Mouse (Mus musculus): ENCODE results near the gene Mex3a. TPM values are rescaled to one million over a fixed set of nuclear protein-coding genes. Genes with fewer than 3 reads are reported as not detected.

Gene Mex3a
- total RNA-seq (2015; ENCODE audit: low replicate concordance): 0.19 and 1.5 TPM in 2 replicates
- total RNA-seq (2017; ENCODE audit: low replicate concordance): 0.34 TPM in 1 of 2 replicates, not detected in the other

GRCm38 (mm10) chr3:88532299-88532674 is at the start of gene Mex3a:
Gene Mex3a (plus strand): TSS chr3:88532395.
- ATAC-seq (replicated peaks; ENCODE audit: low FRiP score, poor library complexity, severe bottlenecking): no peak

GRCm38 (mm10) chr3:88483141-88483540 is 49.1 kb upstream of the Mex3a start:
- ATAC-seq (replicated peaks; ENCODE audit: low FRiP score, poor library complexity, severe bottlenecking): 0 out of 2 replicates have a peak, but pooled peaks have one; percentile 6

GRCm38 (mm10) chr3:88483621-88484020 is 48.6 kb upstream of the Mex3a start:
- peak; percentile 82 for ATAC-seq (replicated peaks; ENCODE audit: low FRiP score, poor library complexity, severe bottlenecking)

GRCm38 (mm10) chr3:88484597-88485316 is 47.4 kb upstream of the Mex3a start:
- ATAC-seq (replicated peaks; ENCODE audit: low FRiP score, poor library complexity, severe bottlenecking): no peak

- no peak for ATAC-seq (replicated peaks; ENCODE audit: low FRiP score, poor library complexity, severe bottlenecking)
Measured at GRCm38 (mm10) chr3:88486043-88486442, 46.2 kb upstream of the Mex3a start.

GRCm38 (mm10) chr3:88486887-88487286 is 45.3 kb upstream of the Mex3a start:
- no peak for ATAC-seq (replicated peaks; ENCODE audit: low FRiP score, poor library complexity, severe bottlenecking)

GRCm38 (mm10) chr3:88487396-88487795 is 44.8 kb upstream of the Mex3a start:
- ATAC-seq (replicated peaks; ENCODE audit: low FRiP score, poor library complexity, severe bottlenecking): no peak

GRCm38 (mm10) chr3:88493706-88494582 is 38.3 kb upstream of the Mex3a start:
- ATAC-seq (replicated peaks; ENCODE audit: low FRiP score, poor library complexity, severe bottlenecking): no peak

GRCm38 (mm10) chr3:88494836-88495628 is 37.2 kb upstream of the Mex3a start:
- ATAC-seq (replicated peaks; ENCODE audit: low FRiP score, poor library complexity, severe bottlenecking): peak; percentile 62

GRCm38 (mm10) chr3:88495741-88496415 is 36.3 kb upstream of the Mex3a start:
- no peak for ATAC-seq (replicated peaks; ENCODE audit: low FRiP score, poor library complexity, severe bottlenecking)

GRCm38 (mm10) chr3:88499580-88499979 is 32.6 kb upstream of the Mex3a start:
- no peak for ATAC-seq (replicated peaks; ENCODE audit: low FRiP score, poor library complexity, severe bottlenecking)

- no peak for ATAC-seq (replicated peaks; ENCODE audit: low FRiP score, poor library complexity, severe bottlenecking)
Measured at GRCm38 (mm10) chr3:88500087-88500486, 32.1 kb upstream of the Mex3a start.

- ATAC-seq (replicated peaks; ENCODE audit: low FRiP score, poor library complexity, severe bottlenecking): no peak
Measured at GRCm38 (mm10) chr3:88500655-88501365, 31.4 kb upstream of the Mex3a start.

GRCm38 (mm10) chr3:88501366-88502030 is 30.7 kb upstream of the Mex3a start:
- peak; percentile 19; the same call in 1 of the 2 replicates for ATAC-seq (replicated peaks; ENCODE audit: low FRiP score, poor library complexity, severe bottlenecking)

GRCm38 (mm10) chr3:88502031-88502571 is 30.1 kb upstream of the Mex3a start:
- peak; percentile 2; the same call in 1 of the 2 replicates for ATAC-seq (replicated peaks; ENCODE audit: low FRiP score, poor library complexity, severe bottlenecking)

- peak; percentile 89 for ATAC-seq (replicated peaks; ENCODE audit: low FRiP score, poor library complexity, severe bottlenecking)
Measured at GRCm38 (mm10) chr3:88502641-88503504, 29.3 kb upstream of the Mex3a start.

- 0 out of 2 replicates have a peak, but pooled peaks have one; percentile 2 for ATAC-seq (replicated peaks; ENCODE audit: low FRiP score, poor library complexity, severe bottlenecking)
Measured at GRCm38 (mm10) chr3:88503505-88503863, 28.7 kb upstream of the Mex3a start.

Data from erythroblast, adult 5-6 weeks (primary cell).